Mouse (Mus musculus): ENCODE results near the gene Olfr875.

Olfr875 gene

GRCm38 (mm10) chr9:37771759-37772158, at the start of gene Olfr875:
Gene Olfr875, plus strand, starts transcription at chr9:37771857.
- no peak for DNase-seq

GRCm38 (mm10) chr9:37734310-37734709, 37.3 kb upstream of the Olfr875 start:
- DNase-seq, result no peak

- no peak for DNase-seq
Observed at GRCm38 (mm10) chr9:37744806-37745205, 26.9 kb upstream of the Olfr875 start, which contains the start of gene Olfr874. Gene Olfr874, plus strand, starts transcription at chr9:37745106.

- peak; percentile 34 for DNase-seq
Observed at GRCm38 (mm10) chr9:37750319-37751075, 21.2 kb upstream of the Olfr875 start.

GRCm38 (mm10) chr9:37751467-37751866, 20.2 kb upstream of the Olfr875 start:
- DNase-seq, result no peak

GRCm38 (mm10) chr9:37752006-37752405, 19.7 kb upstream of the Olfr875 start:
- no peak for DNase-seq

- DNase-seq, result no peak
Observed at GRCm38 (mm10) chr9:37761728-37762127, 9.9 kb upstream of the Olfr875 start.

GRCm38 (mm10) chr9:37762541-37762940, 9.1 kb upstream of the Olfr875 start:
- no peak for DNase-seq

- DNase-seq, result no peak
Observed at GRCm38 (mm10) chr9:37770661-37771060, 996 bp upstream of the Olfr875 start.

GRCm38 (mm10) chr9:37782766-37783260, 11.2 kb downstream of the Olfr875 start:
- DNase-seq, result peak; percentile 50

GRCm38 (mm10) chr9:37783394-37784387, 12.0 kb downstream of the Olfr875 start:
- DNase-seq, result peak; percentile 28

- no peak for DNase-seq
Observed at GRCm38 (mm10) chr9:37786411-37786810, 14.8 kb downstream of the Olfr875 start.

- no peak for DNase-seq
Observed at GRCm38 (mm10) chr9:37802055-37802454, 30.4 kb downstream of the Olfr875 start.

GRCm38 (mm10) chr9:37802731-37803130, 31.1 kb downstream of the Olfr875 start, which contains the start of gene Olfr876:
Gene Olfr876, plus strand, starts transcription at chr9:37803031.
- DNase-seq, result no peak

- DNase-seq, result no peak
Observed at GRCm38 (mm10) chr9:37807235-37807634, 35.6 kb downstream of the Olfr875 start.

GRCm38 (mm10) chr9:37808456-37808855, 36.8 kb downstream of the Olfr875 start:
- DNase-seq, result no peak

- DNase-seq, result no peak
Observed at GRCm38 (mm10) chr9:37808976-37809375, 37.3 kb downstream of the Olfr875 start.

GRCm38 (mm10) chr9:37814696-37815095, 43.0 kb downstream of the Olfr875 start:
- no peak for DNase-seq
